Mouse (Mus musculus): ENCODE data around the gene Il10. TPM values are rescaled to one million over a fixed set of nuclear protein-coding genes. Genes with fewer than 3 reads are reported as not detected.

Il10 gene
- 25.6 and 30.6 TPM in 2 replicates for polyA plus RNA-seq (2012; ENCODE audit: insufficient read depth, insufficient read length, missing spikeins)

- TF ChIP-seq POLR2A (IDR thresholded peaks at IDR 0.05; ENCODE audit: borderline replicate concordance, low read depth, low read length) (no peak), CTCF (IDR thresholded peaks at IDR 0.05; ENCODE audit: low read depth, low read length) (no peak)
- peaks cover 55% of the 10 kb centered on the region for H3K4me1 ChIP-seq (ENCODE audit: control insufficient read depth, insufficient read depth, low read length)
- peak within 1 kb of the TSS; percentile 57 for H3K27ac ChIP-seq (ENCODE audit: insufficient read depth, low read depth, low read length)
- peak within 1 kb of the TSS; percentile 40 for H3K4me3 ChIP-seq (ENCODE audit: insufficient read depth, low read length)
Measured at GRCm38 (mm10) chr1:131019492-131020098, at the start of gene Il10. Il10 (plus strand) TSS chr1:131019845.

GRCm38 (mm10) chr1:130979455-130979854 is 40.2 kb upstream of the Il10 start:
- TF ChIP-seq CTCF (IDR thresholded peaks at IDR 0.05; ENCODE audit: low read depth, low read length) (no peak), POLR2A (IDR thresholded peaks at IDR 0.05; ENCODE audit: borderline replicate concordance, low read depth, low read length) (no peak)
- no peak overlapping the region for H3K27ac ChIP-seq (ENCODE audit: insufficient read depth, low read depth, low read length)
- no peaks in the 10 kb centered on the region for H3K4me1 ChIP-seq (ENCODE audit: control insufficient read depth, insufficient read depth, low read length)
- no peak overlapping the region for H3K4me3 ChIP-seq (ENCODE audit: insufficient read depth, low read length)

- Histone ChIP-seq H3K27ac (ENCODE audit: insufficient read depth, low read depth, low read length) (no peak overlapping the region), H3K4me1 (ENCODE audit: control insufficient read depth, insufficient read depth, low read length) (no peaks in the 10 kb centered on the region), H3K4me3 (ENCODE audit: insufficient read depth, low read length) (no peak overlapping the region)
- no peak for TF ChIP-seq POLR2A (IDR thresholded peaks at IDR 0.05; ENCODE audit: borderline replicate concordance, low read depth, low read length)
- no peak for TF ChIP-seq CTCF (IDR thresholded peaks at IDR 0.05; ENCODE audit: low read depth, low read length)
Measured at GRCm38 (mm10) chr1:130984441-130984840, 35.2 kb upstream of the Il10 start.

- Histone ChIP-seq H3K4me1 (ENCODE audit: control insufficient read depth, insufficient read depth, low read length) (no peaks in the 10 kb centered on the region), H3K27ac (ENCODE audit: insufficient read depth, low read depth, low read length) (no peak overlapping the region), H3K4me3 (ENCODE audit: insufficient read depth, low read length) (no peak overlapping the region)
- no peak for TF ChIP-seq POLR2A (IDR thresholded peaks at IDR 0.05; ENCODE audit: borderline replicate concordance, low read depth, low read length)
- no peak for TF ChIP-seq CTCF (IDR thresholded peaks at IDR 0.05; ENCODE audit: low read depth, low read length)
Measured at GRCm38 (mm10) chr1:130987001-130987400, 32.6 kb upstream of the Il10 start.

GRCm38 (mm10) chr1:130987418-130987817 is 32.2 kb upstream of the Il10 start:
- TF ChIP-seq CTCF (IDR thresholded peaks at IDR 0.05; ENCODE audit: low read depth, low read length) = peak; percentile 28; the same call in 1 of the 2 replicates
- no peak for TF ChIP-seq POLR2A (IDR thresholded peaks at IDR 0.05; ENCODE audit: borderline replicate concordance, low read depth, low read length)
- Histone ChIP-seq H3K4me1 (ENCODE audit: control insufficient read depth, insufficient read depth, low read length) (no peaks in the 10 kb centered on the region), H3K4me3 (ENCODE audit: insufficient read depth, low read length) (no peak overlapping the region), H3K27ac (ENCODE audit: insufficient read depth, low read depth, low read length) (no peak overlapping the region)

- no peak for TF ChIP-seq POLR2A (IDR thresholded peaks at IDR 0.05; ENCODE audit: borderline replicate concordance, low read depth, low read length)
- TF ChIP-seq CTCF (IDR thresholded peaks at IDR 0.05; ENCODE audit: low read depth, low read length) = no peak
- Histone ChIP-seq H3K27ac (ENCODE audit: insufficient read depth, low read depth, low read length) (no peak overlapping the region), H3K4me1 (ENCODE audit: control insufficient read depth, insufficient read depth, low read length) (no peaks in the 10 kb centered on the region), H3K4me3 (ENCODE audit: insufficient read depth, low read length) (no peak overlapping the region)
Measured at GRCm38 (mm10) chr1:130989331-130989730, 30.3 kb upstream of the Il10 start.

- Histone ChIP-seq H3K4me3 (ENCODE audit: insufficient read depth, low read length) (no peak overlapping the region), H3K4me1 (ENCODE audit: control insufficient read depth, insufficient read depth, low read length) (no peaks in the 10 kb centered on the region), H3K27ac (ENCODE audit: insufficient read depth, low read depth, low read length) (no peak overlapping the region)
- TF ChIP-seq CTCF (IDR thresholded peaks at IDR 0.05; ENCODE audit: low read depth, low read length) (no peak), POLR2A (IDR thresholded peaks at IDR 0.05; ENCODE audit: borderline replicate concordance, low read depth, low read length) (no peak)
Measured at GRCm38 (mm10) chr1:130990448-130990847, 29.2 kb upstream of the Il10 start.

- Histone ChIP-seq H3K27ac (ENCODE audit: insufficient read depth, low read depth, low read length) (no peak overlapping the region), H3K4me1 (ENCODE audit: control insufficient read depth, insufficient read depth, low read length) (no peaks in the 10 kb centered on the region)
- no peak for TF ChIP-seq POLR2A (IDR thresholded peaks at IDR 0.05; ENCODE audit: borderline replicate concordance, low read depth, low read length)
- no peak for TF ChIP-seq CTCF (IDR thresholded peaks at IDR 0.05; ENCODE audit: low read depth, low read length)
Measured at GRCm38 (mm10) chr1:130993574-130994154, 26.0 kb upstream of the Il10 start.

GRCm38 (mm10) chr1:130995515-130995914 is 24.1 kb upstream of the Il10 start:
- H3K27ac ChIP-seq (ENCODE audit: insufficient read depth, low read depth, low read length) = no peak overlapping the region
- TF ChIP-seq CTCF (IDR thresholded peaks at IDR 0.05; ENCODE audit: low read depth, low read length) (no peak), POLR2A (IDR thresholded peaks at IDR 0.05; ENCODE audit: borderline replicate concordance, low read depth, low read length) (no peak)
- H3K4me3 ChIP-seq (ENCODE audit: insufficient read depth, low read length) = no peak overlapping the region
- H3K4me1 ChIP-seq (ENCODE audit: control insufficient read depth, insufficient read depth, low read length) = no peaks in the 10 kb centered on the region

More at GRCm38 (mm10) chr1:130993574-130994154, 26.0 kb upstream of the Il10 start:
- no peak overlapping the region for H3K4me3 ChIP-seq (ENCODE audit: insufficient read depth, low read length)

GRCm38 (mm10) chr1:130996356-130996755 is 23.3 kb upstream of the Il10 start:
- Histone ChIP-seq H3K4me1 (ENCODE audit: control insufficient read depth, insufficient read depth, low read length) (no peaks in the 10 kb centered on the region), H3K4me3 (ENCODE audit: insufficient read depth, low read length) (no peak overlapping the region), H3K27ac (ENCODE audit: insufficient read depth, low read depth, low read length) (no peak overlapping the region)
- no peak for TF ChIP-seq CTCF (IDR thresholded peaks at IDR 0.05; ENCODE audit: low read depth, low read length)
- TF ChIP-seq POLR2A (IDR thresholded peaks at IDR 0.05; ENCODE audit: borderline replicate concordance, low read depth, low read length) = no peak

All from bone marrow macrophage, adult 2 months (primary cell).